Mouse (Mus musculus): ENCODE measurements around the gene Brpf3.

GRCm38 (mm10) chr17:28776817-28777216 lies 24.1 kb upstream of the Brpf3 start:
- TF ChIP-seq ZNF384 (IDR thresholded peaks at IDR 0.05; ENCODE audit: low read depth, low read length): no peak
- TF ChIP-seq MAFK (IDR thresholded peaks at IDR 0.05; ENCODE audit: insufficient read depth, low read depth, low read length): no peak

Measured in ES-E14 (cell line).